Mouse (Mus musculus) frontal cortex, adult 2 months (tissue): ENCODE measurements at regions not wholly inside any gene's neighbourhood (a gene's known extent, or its start where the extent isn't known, plus 50 kb on each side); places are given as distances from the start of the nearest gene placed in this dataset.

Source experiments
- DNase-seq, 2 experiments: peaks; one replicate each; pipeline ENCODE4 v3.0.0; 2022; ENCODE audit warnings: low spot score in 1 of 2; ENCODE audit errors: extremely low spot score in 1 of 2

- no peak for DNase-seq
Observed at GRCm38 (mm10) chr3:34761162-34761769, 111.1 kb downstream of the Sox2 start.

GRCm38 (mm10) chr3:34761783-34762182 is 111.6 kb downstream of the Sox2 start:
- DNase-seq, result no peak

GRCm38 (mm10) chr3:34764559-34764958 is 114.4 kb downstream of the Sox2 start:
- DNase-seq, result no peak

- no peak for DNase-seq
Observed at GRCm38 (mm10) chr3:34765151-34765550, 114.9 kb downstream of the Sox2 start.

GRCm38 (mm10) chr3:34769818-34770217 is 119.6 kb downstream of the Sox2 start:
- DNase-seq, result no peak

GRCm38 (mm10) chr3:34770271-34770670 is 120.1 kb downstream of the Sox2 start:
- DNase-seq, result no peak

GRCm38 (mm10) chr3:34772035-34772434 is 121.8 kb downstream of the Sox2 start:
- no peak for DNase-seq

- peak in 1 of 2 experiments; percentile 13 for DNase-seq
Observed at GRCm38 (mm10) chr3:34773678-34774425, 123.6 kb downstream of the Sox2 start.

GRCm38 (mm10) chr3:34781770-34782169 is 131.6 kb downstream of the Sox2 start:
- DNase-seq, result no peak

- no peak for DNase-seq
Observed at GRCm38 (mm10) chr3:34783398-34783797, 133.2 kb downstream of the Sox2 start.

- DNase-seq, result no peak
Observed at GRCm38 (mm10) chr3:34787211-34787610, 137.0 kb downstream of the Sox2 start.

GRCm38 (mm10) chr3:34795103-34795983 is 145.1 kb downstream of the Sox2 start:
- DNase-seq, result peak in 1 of 2 experiments; percentile 16

GRCm38 (mm10) chr3:34795984-34796266 is 145.7 kb downstream of the Sox2 start:
- no peak for DNase-seq

GRCm38 (mm10) chr3:34808833-34809232 is 158.6 kb downstream of the Sox2 start:
- no peak for DNase-seq

GRCm38 (mm10) chr3:34811753-34812152 is 161.5 kb downstream of the Sox2 start:
- no peak for DNase-seq

- DNase-seq, result no peak
Observed at GRCm38 (mm10) chr3:34813046-34813625, 162.9 kb downstream of the Sox2 start.

GRCm38 (mm10) chr3:34825036-34825435 is 174.8 kb downstream of the Sox2 start:
- DNase-seq, result no peak

- no peak for DNase-seq
Observed at GRCm38 (mm10) chr3:34826396-34826795, 176.2 kb downstream of the Sox2 start.

GRCm38 (mm10) chr3:34828453-34829206 is 178.4 kb downstream of the Sox2 start:
- peak; percentile 11 to 48 for DNase-seq

- DNase-seq, result no peak
Observed at GRCm38 (mm10) chr3:34836741-34837267, 186.6 kb downstream of the Sox2 start.
